Mouse (Mus musculus) erythroblast, adult 5-6 weeks (primary cell): ENCODE measurements around the gene Eml5. TPM values are rescaled to one million over a fixed set of nuclear protein-coding genes. Genes with fewer than 3 reads are reported as not detected.
A peak's percentile ranks its signal among the peaks of the same experiment; 100 is the strongest.

ENCODE experiments used
- ATAC-seq: replicated peaks from 2 replicates; pipeline ENCODE4 v1.8.0; 2016; ENCODE audit warnings: moderate number of reproducible peaks, mild to moderate bottlenecking, moderate TSS enrichment, inconsistent platforms; ENCODE audit not compliant: poor library complexity, low FRiP score, severe bottlenecking
- total RNA-seq, 2 experiments: library from RNA; stranded (forward) in 1 of 2; stranded (reverse) in 1 of 2; fragments of 150-400 nt in 1 of 2; fragments of 200-764, 138-1000 nt in 1 of 2; gene quantifications; 2 replicates each; pipeline versions ENCODE4 v1.2.3 to v1.2.4; 2015 to 2017; ENCODE audit warnings: low replicate concordance in 2 of 2

The Eml5 gene
- 1.3 and 2.5 TPM in 2 replicates for total RNA-seq (2015; ENCODE audit: low replicate concordance)
- total RNA-seq (2017; ENCODE audit: low replicate concordance), result 2.6 and 6.0 TPM in 2 replicates

- ATAC-seq, result peak; percentile 75
Measured at GRCm38 (mm10) chr12:98900881-98901801, at the start of gene Eml5. Eml5 (minus strand) TSS chr12:98901484.

GRCm38 (mm10) chr12:98932856-98933255, 31.6 kb upstream of the Eml5 start:
- no peak for ATAC-seq

- no peak for ATAC-seq
Measured at GRCm38 (mm10) chr12:98932441-98932840, 31.2 kb upstream of the Eml5 start.

- no peak for ATAC-seq
Measured at GRCm38 (mm10) chr12:98931174-98931573, 29.9 kb upstream of the Eml5 start.

- ATAC-seq, result peak; percentile 55; the same call in 1 of the 2 replicates
Measured at GRCm38 (mm10) chr12:98920194-98920991, 19.1 kb upstream of the Eml5 start, which contains the start of gene Ttc8. Ttc8 (plus strand) TSS chr12:98920574.

GRCm38 (mm10) chr12:98910096-98910495, 8.8 kb upstream of the Eml5 start:
- ATAC-seq, result no peak

GRCm38 (mm10) chr12:98905466-98905865, 4.2 kb upstream of the Eml5 start:
- ATAC-seq, result no peak

GRCm38 (mm10) chr12:98900341-98900880, 873 bp downstream of the Eml5 start:
- ATAC-seq, result no peak

- no peak for ATAC-seq
Measured at GRCm38 (mm10) chr12:98899676-98900075, 1.6 kb downstream of the Eml5 start.

GRCm38 (mm10) chr12:98896761-98897160, 4.5 kb downstream of the Eml5 start:
- ATAC-seq, result no peak

GRCm38 (mm10) chr12:98884515-98884914, 16.8 kb downstream of the Eml5 start:
- no peak for ATAC-seq

GRCm38 (mm10) chr12:98881796-98882195, 19.5 kb downstream of the Eml5 start:
- no peak for ATAC-seq

GRCm38 (mm10) chr12:98878693-98879092, 22.6 kb downstream of the Eml5 start:
- ATAC-seq, result no peak

- ATAC-seq, result no peak
Measured at GRCm38 (mm10) chr12:98875216-98875615, 26.1 kb downstream of the Eml5 start.

GRCm38 (mm10) chr12:98872836-98873235, 28.4 kb downstream of the Eml5 start:
- ATAC-seq, result no peak

GRCm38 (mm10) chr12:98863436-98863835, 37.8 kb downstream of the Eml5 start:
- ATAC-seq, result no peak

GRCm38 (mm10) chr12:98860316-98860715, 41.0 kb downstream of the Eml5 start:
- ATAC-seq, result no peak

- no peak for ATAC-seq
Measured at GRCm38 (mm10) chr12:98850767-98851166, 50.5 kb downstream of the Eml5 start.

GRCm38 (mm10) chr12:98844774-98845173, 56.5 kb downstream of the Eml5 start:
- no peak for ATAC-seq

- ATAC-seq, result no peak
Measured at GRCm38 (mm10) chr12:98840135-98840534, 61.1 kb downstream of the Eml5 start.
